Mouse (Mus musculus) layer of hippocampus, adult 2 months (tissue): Measurements from ENCODE around the gene Rdx. TPM values are rescaled to one million over a fixed set of nuclear protein-coding genes. Genes with fewer than 3 reads are reported as not detected.
A peak's percentile ranks its signal among the peaks of the same experiment; 100 is the strongest.

ENCODE experiments used
- DNase-seq, 2 experiments: peaks; one replicate each; pipeline ENCODE4 v3.0.0; 2022; ENCODE audit warnings: low spot score in 2 of 2
- H3K27ac ChIP-seq: fragments of 200-600 bp; 2 replicates; pipeline ENCODE4 v1.8.1; 2022
- H3K4me3 ChIP-seq: fragments of 200-600 bp; 2 replicates; pipeline ENCODE4 v1.8.1; 2022; ENCODE audit warnings: mild to moderate bottlenecking
- CTCF ChIP-seq: fragments of 200-600 bp; conservative IDR thresholded peaks from 2 replicates; pipeline ENCODE4 v1.8.1; 2022; ENCODE audit warnings: antibody characterized with exemption, mild to moderate bottlenecking, moderate library complexity
- microRNA-seq, 2 experiments: library from miRNA; unstranded; fragments of <30 nt; microRNA quantifications; one replicate each; pipeline ENCODE4 v1.2.0; 2021
- total RNA-seq, 2 experiments: library from RNA; stranded (reverse); gene quantifications; 2 replicates each; pipeline ENCODE4 v1.2.3; 2021

The Rdx gene
- total RNA-seq, 2 experiments from 2014 or later: 49.9 to 51.2 TPM

DNA sequence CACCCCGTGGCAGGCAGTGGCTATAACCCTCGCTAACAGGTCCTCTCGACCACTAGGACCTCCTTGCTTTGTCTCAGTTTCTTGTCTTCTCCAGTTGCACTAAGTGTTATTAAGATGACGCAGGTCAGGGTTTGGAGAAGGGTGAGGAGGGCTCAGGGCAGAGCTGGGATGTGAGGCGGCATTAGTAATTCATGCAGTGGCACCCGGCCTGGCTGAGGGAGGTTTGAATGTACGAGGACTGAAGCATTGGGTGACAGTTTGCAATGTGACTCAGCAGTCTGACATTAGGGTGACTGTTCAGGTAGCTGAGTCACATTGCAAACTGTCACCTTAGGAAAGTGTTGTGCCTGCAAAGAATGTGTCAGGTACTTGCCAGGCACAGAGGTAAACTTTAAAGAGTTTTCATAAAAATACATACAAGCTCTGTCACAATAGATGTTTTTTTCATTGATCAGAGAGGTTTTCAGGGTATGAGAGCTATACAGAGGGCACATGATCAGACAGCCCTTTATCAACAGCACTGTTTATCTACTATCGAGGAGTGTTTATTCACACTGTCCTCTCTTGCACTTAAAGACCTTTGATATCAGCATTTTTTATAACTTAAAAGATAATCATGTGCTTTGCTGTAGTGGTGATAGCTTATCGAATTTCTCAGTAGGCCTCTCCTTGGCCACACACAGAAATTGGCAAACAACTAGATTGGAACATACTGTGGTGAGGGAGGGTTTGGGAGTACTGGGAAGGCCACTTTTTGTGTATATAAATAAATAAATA is 56.7 kb downstream of the Rdx start:
- no peak overlapping the region for H3K27ac ChIP-seq
- H3K4me3 ChIP-seq: no peak overlapping the region
- TF ChIP-seq CTCF: no peak
- no peak for DNase-seq

DNA sequence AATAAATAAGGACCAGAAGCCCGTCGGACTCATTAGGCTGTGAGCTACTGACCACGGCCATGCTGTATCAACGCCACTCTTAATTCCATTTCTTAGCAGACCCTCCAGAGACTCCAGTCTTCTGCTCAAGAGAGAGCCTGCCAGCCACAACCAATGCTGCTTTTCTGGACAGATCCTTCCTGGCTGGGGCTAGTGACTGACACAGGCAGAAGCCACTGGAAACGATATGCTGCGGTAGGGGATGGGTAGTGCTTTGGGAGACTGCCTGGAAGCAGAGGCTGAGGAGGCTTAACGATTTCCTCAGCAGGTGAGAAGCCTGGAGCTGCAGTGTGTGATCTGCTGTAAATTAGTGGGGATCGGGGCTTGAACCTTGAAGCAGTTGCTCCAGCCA is 57.2 kb downstream of the Rdx start:
- no peak overlapping the region for H3K27ac ChIP-seq
- H3K4me3 ChIP-seq: no peak overlapping the region
- DNase-seq: no peak
- no peak for TF ChIP-seq CTCF

DNA sequence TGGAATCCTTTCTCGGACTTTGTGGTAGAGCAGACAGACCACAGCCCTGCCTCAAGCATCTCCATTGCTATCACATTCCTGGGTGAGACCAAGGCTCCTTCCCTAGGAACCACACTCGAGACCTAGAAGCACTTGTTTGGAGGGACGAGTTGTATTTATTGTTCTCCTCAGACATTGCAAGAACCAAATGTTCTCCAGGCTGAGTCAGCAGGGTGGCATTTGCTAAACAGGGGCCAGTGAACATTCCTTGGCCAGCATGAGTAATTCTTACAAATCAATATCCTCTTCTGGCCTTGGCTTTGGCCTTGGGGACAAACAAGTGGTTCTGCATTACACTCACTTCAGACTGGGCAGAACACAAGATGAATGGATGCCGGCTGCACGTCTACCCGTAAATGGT is 58.5 kb downstream of the Rdx start:
- Histone ChIP-seq H3K27ac (no peak overlapping the region), H3K4me3 (no peak overlapping the region)
- no peak for DNase-seq
- TF ChIP-seq CTCF: no peak

DNA sequence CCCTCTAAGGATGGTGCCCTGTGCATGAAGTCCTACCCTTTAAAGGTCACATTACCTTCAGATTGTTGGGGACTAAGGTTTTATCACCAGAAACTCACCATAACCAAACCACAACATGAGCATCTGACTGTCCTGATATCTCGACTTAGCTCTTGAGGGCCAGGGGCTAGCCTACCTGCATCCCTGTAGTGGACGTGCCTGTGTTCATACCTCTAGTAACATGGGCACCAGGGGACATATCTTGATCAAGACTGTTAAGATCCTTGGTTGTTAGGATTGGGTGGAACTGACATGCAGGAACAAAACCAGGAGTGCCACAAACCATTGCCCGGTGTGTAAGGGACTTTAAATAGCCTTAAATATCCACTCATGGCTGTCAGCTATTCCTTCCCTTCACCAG is 60.2 kb downstream of the Rdx start:
- Histone ChIP-seq H3K4me3 (no peak overlapping the region), H3K27ac (no peak overlapping the region)
- no peak for DNase-seq
- TF ChIP-seq CTCF: no peak

- TF ChIP-seq CTCF: no peak
- no peak overlapping the region for H3K27ac ChIP-seq
- DNase-seq: no peak
- no peak overlapping the region for H3K4me3 ChIP-seq
These were observed 63.8 kb downstream of the Rdx start for GRCm38 (mm10) chr9:52110738-52111137.

GRCm38 (mm10) chr9:52113091-52113490 is 66.1 kb downstream of the Rdx start:
- no peak overlapping the region for H3K4me3 ChIP-seq
- H3K27ac ChIP-seq: no peak overlapping the region
- no peak for DNase-seq
- no peak for TF ChIP-seq CTCF

GRCm38 (mm10) chr9:52119212-52119611 is 72.2 kb downstream of the Rdx start:
- no peak overlapping the region for H3K27ac ChIP-seq
- DNase-seq: no peak
- no peak for TF ChIP-seq CTCF
- no peak overlapping the region for H3K4me3 ChIP-seq

- Histone ChIP-seq H3K4me3 (no peak overlapping the region), H3K27ac (no peak overlapping the region)
- no peak for DNase-seq
- TF ChIP-seq CTCF: no peak
These were observed 78.3 kb downstream of the Rdx start for GRCm38 (mm10) chr9:52125225-52125624.

DNA sequence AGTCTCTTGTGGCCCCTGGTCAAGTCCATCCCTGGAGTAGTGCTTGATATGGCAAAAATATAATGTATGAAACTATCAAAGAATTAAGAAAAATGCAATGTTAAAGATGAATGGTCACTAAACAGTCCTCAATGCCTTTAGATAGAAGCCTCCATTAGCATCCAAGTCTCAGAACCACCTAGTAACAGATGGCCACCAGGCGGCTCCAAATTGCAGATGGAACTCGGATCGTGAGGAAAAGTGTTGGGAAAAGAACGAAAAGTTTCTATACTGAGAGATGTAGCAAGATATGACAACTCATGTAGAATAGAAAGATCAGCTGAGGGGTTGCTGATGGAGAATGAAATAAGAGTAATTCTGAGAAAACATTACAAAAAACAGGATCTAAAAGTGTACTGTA is 83.4 kb downstream of the Rdx start:
- peak in 1 of 2 experiments; percentile 19 for DNase-seq
- Histone ChIP-seq H3K27ac (no peak overlapping the region), H3K4me3 (no peak overlapping the region)
- TF ChIP-seq CTCF: peak; percentile 79

- no peak for DNase-seq
- no peak for TF ChIP-seq CTCF
- Histone ChIP-seq H3K27ac (no peak overlapping the region), H3K4me3 (no peak overlapping the region)
These were observed 85.8 kb downstream of the Rdx start for GRCm38 (mm10) chr9:52132771-52133170.

Small RNAs within 50 kb of the gene (microRNA-seq; reads per million reads assigned to microRNA genes)
- gene Gm27686: 0 reads per million in 2 experiments
- 0 reads per million in 2 experiments for gene Mir6244

Other genes starting within 250 kb of the Rdx start
- gene Fdx1, start 83.6 kb upstream of the Rdx start, total RNA-seq: 10 to 100 TPM; 17.1 to 18.7 TPM
- 10 to 100 TPM; 11.5 to 11.8 TPM for gene Zc3h12c, start 121.4 kb downstream of the Rdx start, total RNA-seq